Mouse (Mus musculus): ENCODE measurements around the gene Cldn10. TPM values are rescaled to one million over a fixed set of nuclear protein-coding genes. Genes with fewer than 3 reads are reported as not detected.

Cldn10 gene
- polyA plus RNA-seq, 1 experiment from 2014 or later, result 1.5 TPM

DNA sequence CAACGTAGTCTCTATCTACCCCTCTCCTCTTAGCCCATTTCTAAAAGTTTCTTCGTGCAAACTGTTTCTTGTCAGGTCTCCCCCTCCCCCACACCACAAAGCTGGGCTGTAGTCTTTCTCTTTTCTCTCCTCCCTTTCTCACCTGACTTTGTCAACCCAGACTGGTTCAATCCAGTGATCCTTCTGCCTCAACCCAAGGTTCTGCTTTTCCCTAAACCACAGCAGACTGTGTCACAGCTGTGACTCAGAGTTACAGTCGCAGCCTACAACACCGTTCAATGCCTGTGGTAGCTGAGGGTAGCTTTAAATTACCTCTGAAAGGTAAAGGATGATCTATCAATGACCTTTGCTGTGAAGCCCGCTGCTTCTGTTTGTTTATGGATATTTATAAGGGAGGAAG, 21.3 kb upstream of the Cldn10 start:
- Histone ChIP-seq H3K27ac (ENCODE audit: low read depth, low read length) (no peak overlapping the region), H3K9ac (ENCODE audit: low read depth, low read length) (no peak overlapping the region), H3K4me3 (ENCODE audit: low read depth, low read length) (no peak overlapping the region), H3K4me2 (replicated peaks; ENCODE audit: low read depth) (no peak overlapping the region), H3K4me1 (replicated peaks; ENCODE audit: control insufficient read depth, insufficient read depth, low read length) (no peaks in the 10 kb centered on the region), H3K27me3 (replicated peaks; ENCODE audit: control insufficient read depth, insufficient read depth, low read length) (no peaks in the 10 kb centered on the region), H3K36me3 (ENCODE audit: control insufficient read depth, insufficient read depth) (no peaks in the 10 kb centered on the region), H3K9me3 (ENCODE audit: control insufficient read depth) (no peaks in the 10 kb centered on the region)
- no peak for ATAC-seq
- TF ChIP-seq CTCF (IDR thresholded peaks at IDR 0.05; ENCODE audit: low read depth), result no peak
- WGBS, result 60% methylated on average over 5 of the region's 5 CpGs

DNA sequence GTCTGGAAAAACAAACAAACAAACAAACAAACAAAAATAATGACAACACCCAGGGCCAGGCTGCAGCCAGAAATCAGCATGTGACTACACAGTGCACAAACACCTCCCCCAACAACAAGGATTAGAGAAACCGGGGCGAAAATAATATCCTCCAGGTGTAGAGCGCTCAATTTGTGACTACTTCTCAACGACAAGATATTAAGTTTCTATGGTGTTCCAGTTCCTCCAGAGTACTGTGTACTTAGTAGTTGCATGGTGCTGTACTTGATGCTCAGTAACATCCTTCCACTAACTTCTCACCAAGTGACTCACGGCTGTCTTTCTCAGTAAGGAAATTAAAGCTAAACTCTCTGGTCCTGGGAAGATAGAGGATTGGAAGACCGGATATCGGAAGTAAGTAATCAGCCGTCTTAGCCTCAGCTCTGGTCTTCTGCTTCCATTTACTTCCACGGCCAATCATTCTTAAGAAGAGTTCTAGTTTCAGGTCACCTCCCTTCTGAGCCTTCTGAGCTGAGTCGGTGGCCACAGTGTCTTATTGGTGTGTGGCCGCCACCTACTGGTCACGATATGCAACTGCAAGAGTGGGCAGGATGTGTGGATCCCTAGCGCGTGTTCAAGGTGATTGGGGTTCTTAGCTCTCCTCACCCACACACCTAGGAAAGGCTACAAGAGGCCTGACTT, 19.9 kb upstream of the Cldn10 start:
- peak overlapping the region; percentile 10 for H3K4me2 ChIP-seq (replicated peaks; ENCODE audit: low read depth)
- peak; percentile 99 for TF ChIP-seq CTCF (IDR thresholded peaks at IDR 0.05; ENCODE audit: low read depth)

DNA sequence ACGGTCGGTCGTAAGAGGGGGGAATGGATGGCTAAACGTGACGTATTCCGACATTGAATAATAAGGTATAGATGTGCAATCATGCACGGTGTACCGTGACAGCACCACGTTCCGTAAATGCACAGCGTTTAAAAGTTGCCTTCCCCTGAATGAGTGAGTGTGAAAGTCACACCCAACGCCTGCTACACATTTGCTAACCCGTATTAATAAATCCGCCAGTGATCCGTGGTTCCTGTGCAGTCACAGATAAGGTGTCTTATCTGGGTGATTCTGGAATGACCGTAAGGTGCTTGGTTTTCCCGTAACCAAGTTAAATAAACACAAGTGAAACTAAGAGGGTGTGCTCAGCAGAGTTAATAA, 19.4 kb upstream of the Cldn10 start:
- ATAC-seq, result peak; percentile 24
- H3K36me3 ChIP-seq (ENCODE audit: control insufficient read depth, insufficient read depth), result no peaks in the 10 kb centered on the region
- WGBS, result 37% methylated on average over 17 of the region's 17 CpGs
- no peak overlapping the region for H3K9ac ChIP-seq (ENCODE audit: low read depth, low read length)
- H3K4me3 ChIP-seq (ENCODE audit: low read depth, low read length), result no peak overlapping the region
- no peak overlapping the region for H3K27ac ChIP-seq (ENCODE audit: low read depth, low read length)
- no peaks in the 10 kb centered on the region for H3K27me3 ChIP-seq (replicated peaks; ENCODE audit: control insufficient read depth, insufficient read depth, low read length)
- H3K9me3 ChIP-seq (ENCODE audit: control insufficient read depth), result no peaks in the 10 kb centered on the region
- no peak for TF ChIP-seq CTCF (IDR thresholded peaks at IDR 0.05; ENCODE audit: low read depth)
- no peaks in the 10 kb centered on the region for H3K4me1 ChIP-seq (replicated peaks; ENCODE audit: control insufficient read depth, insufficient read depth, low read length)
- H3K4me2 ChIP-seq (replicated peaks; ENCODE audit: low read depth), result peak overlapping the region; percentile 10

More for the DNA sequence above, 19.9 kb upstream of the Cldn10 start:
- H3K27ac ChIP-seq (ENCODE audit: low read depth, low read length), result no peak overlapping the region
- no peaks in the 10 kb centered on the region for H3K4me1 ChIP-seq (replicated peaks; ENCODE audit: control insufficient read depth, insufficient read depth, low read length)
- WGBS, result 32% methylated on average over 14 of the region's 14 CpGs
- no peaks in the 10 kb centered on the region for H3K27me3 ChIP-seq (replicated peaks; ENCODE audit: control insufficient read depth, insufficient read depth, low read length)
- H3K9me3 ChIP-seq (ENCODE audit: control insufficient read depth), result no peaks in the 10 kb centered on the region
- H3K4me3 ChIP-seq (ENCODE audit: low read depth, low read length), result no peak overlapping the region
- ATAC-seq, result peak; percentile 84
- H3K9ac ChIP-seq (ENCODE audit: low read depth, low read length), result no peak overlapping the region
- no peaks in the 10 kb centered on the region for H3K36me3 ChIP-seq (ENCODE audit: control insufficient read depth, insufficient read depth)

DNA sequence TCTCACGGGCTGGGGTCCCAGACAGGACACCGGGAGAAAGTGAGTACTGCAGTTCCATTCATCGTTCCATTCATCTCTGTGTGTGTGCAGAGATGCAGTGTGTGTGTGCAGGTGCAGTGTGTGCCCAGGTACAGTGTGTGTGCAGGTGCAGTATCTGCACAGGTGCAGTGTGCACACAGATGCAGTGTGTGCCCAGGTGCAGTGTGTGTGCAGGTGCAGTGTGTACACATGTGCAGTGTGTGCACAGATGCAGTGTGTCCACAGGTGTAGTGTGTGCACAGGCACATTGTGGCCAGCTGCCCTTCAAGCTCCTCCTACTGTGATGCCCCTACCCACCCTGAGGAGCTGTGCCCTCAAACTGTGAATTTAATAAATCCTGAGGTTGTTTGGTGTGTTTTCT, 14.0 kb upstream of the Cldn10 start:
- no peak for ATAC-seq
- Histone ChIP-seq H3K4me2 (replicated peaks; ENCODE audit: low read depth) (no peak overlapping the region), H3K36me3 (ENCODE audit: control insufficient read depth, insufficient read depth) (no peaks in the 10 kb centered on the region), H3K9ac (ENCODE audit: low read depth, low read length) (no peak overlapping the region), H3K9me3 (ENCODE audit: control insufficient read depth) (no peaks in the 10 kb centered on the region), H3K4me1 (replicated peaks; ENCODE audit: control insufficient read depth, insufficient read depth, low read length) (no peaks in the 10 kb centered on the region), H3K27ac (ENCODE audit: low read depth, low read length) (no peak overlapping the region), H3K27me3 (replicated peaks; ENCODE audit: control insufficient read depth, insufficient read depth, low read length) (no peaks in the 10 kb centered on the region), H3K4me3 (ENCODE audit: low read depth, low read length) (no peak overlapping the region)
- TF ChIP-seq CTCF (IDR thresholded peaks at IDR 0.05; ENCODE audit: low read depth), result no peak
- 89% methylated on average over 3 of the region's 3 CpGs for WGBS

DNA sequence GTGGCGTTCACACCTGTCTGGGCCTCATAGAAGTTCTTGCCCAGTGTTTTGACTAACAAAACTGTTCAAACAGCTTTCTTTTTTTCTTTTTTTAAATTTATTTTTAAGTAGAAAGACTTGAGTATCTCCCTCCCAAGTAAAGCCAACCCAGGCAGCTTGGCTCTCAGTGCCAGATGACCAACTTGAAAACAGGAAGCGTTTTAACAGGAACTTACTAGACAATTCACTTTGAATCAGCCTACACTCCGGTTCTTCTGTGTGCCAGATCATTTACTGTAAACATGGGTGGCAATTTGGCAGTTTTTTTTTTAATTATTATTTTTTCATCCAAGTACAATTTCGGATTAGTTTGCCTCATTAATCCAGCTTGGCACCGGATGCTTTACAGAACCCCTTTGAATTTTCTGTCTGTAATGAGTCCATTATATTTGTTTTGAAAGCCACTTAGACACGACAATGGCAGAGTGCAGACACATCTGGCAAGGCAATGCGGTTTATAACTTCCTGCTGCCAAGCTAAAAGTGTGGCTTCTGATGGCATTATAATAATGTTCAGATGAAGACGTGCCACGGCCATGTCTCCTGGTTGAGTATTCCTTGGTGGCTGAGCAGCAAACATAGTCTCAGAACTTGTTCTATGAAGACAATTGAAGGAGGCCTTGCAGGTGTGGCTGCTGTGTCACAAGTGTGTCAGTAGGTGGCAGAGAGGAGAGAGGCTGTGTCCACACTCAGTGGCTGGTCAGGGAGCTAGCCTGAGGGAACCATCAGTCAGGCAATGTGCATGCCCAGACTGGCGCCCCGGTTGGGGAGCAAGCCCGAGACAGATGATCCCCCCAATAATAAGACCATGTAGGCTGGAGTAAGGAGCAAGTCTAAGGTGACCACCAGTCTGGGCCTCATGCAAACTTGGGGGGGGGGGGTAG, 12.9 kb upstream of the Cldn10 start:
- Histone ChIP-seq H3K4me3 (ENCODE audit: low read depth, low read length) (no peak overlapping the region), H3K27me3 (replicated peaks; ENCODE audit: control insufficient read depth, insufficient read depth, low read length) (no peaks in the 10 kb centered on the region), H3K27ac (ENCODE audit: low read depth, low read length) (no peak overlapping the region), H3K4me1 (replicated peaks; ENCODE audit: control insufficient read depth, insufficient read depth, low read length) (no peaks in the 10 kb centered on the region), H3K4me2 (replicated peaks; ENCODE audit: low read depth) (no peak overlapping the region), H3K9ac (ENCODE audit: low read depth, low read length) (no peak overlapping the region), H3K36me3 (ENCODE audit: control insufficient read depth, insufficient read depth) (no peaks in the 10 kb centered on the region), H3K9me3 (ENCODE audit: control insufficient read depth) (no peaks in the 10 kb centered on the region)
- ATAC-seq, result 0 out of 2 replicates have a peak, but pooled peaks have one; percentile 8
- TF ChIP-seq CTCF (IDR thresholded peaks at IDR 0.05; ENCODE audit: low read depth), result peak; percentile 67
- 82% methylated on average over 12 of the region's 12 CpGs for WGBS

DNA sequence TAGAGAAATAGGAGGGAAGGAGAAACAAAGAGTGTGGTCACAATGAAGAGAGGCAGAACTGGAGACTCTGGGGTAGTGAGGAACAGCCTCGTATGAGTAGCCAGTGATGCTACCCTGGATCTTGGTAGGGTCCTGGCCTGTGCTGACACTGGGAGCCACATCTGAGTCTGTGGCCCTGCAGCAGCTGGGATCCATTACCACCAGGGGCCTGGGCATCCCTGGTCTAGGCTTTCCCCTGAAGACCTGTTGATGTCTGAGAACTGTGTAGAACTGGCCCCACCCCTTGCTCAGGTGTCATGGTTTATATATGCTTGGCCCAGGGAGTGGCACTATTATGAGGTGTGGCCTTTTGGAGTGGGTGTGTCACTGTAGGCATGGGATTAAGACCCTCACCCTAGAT, 12.2 kb upstream of the Cldn10 start:
- no peaks in the 10 kb centered on the region for H3K27me3 ChIP-seq (replicated peaks; ENCODE audit: control insufficient read depth, insufficient read depth, low read length)
- H3K4me1 ChIP-seq (replicated peaks; ENCODE audit: control insufficient read depth, insufficient read depth, low read length), result no peaks in the 10 kb centered on the region
- no peak for TF ChIP-seq CTCF (IDR thresholded peaks at IDR 0.05; ENCODE audit: low read depth)
- H3K4me2 ChIP-seq (replicated peaks; ENCODE audit: low read depth), result no peak overlapping the region
- no peak overlapping the region for H3K27ac ChIP-seq (ENCODE audit: low read depth, low read length)
- 0 out of 2 replicates have a peak, but pooled peaks have one; percentile 8 for ATAC-seq
- H3K4me3 ChIP-seq (ENCODE audit: low read depth, low read length), result no peak overlapping the region
- H3K9me3 ChIP-seq (ENCODE audit: control insufficient read depth), result no peaks in the 10 kb centered on the region
- H3K36me3 ChIP-seq (ENCODE audit: control insufficient read depth, insufficient read depth), result no peaks in the 10 kb centered on the region
- H3K9ac ChIP-seq (ENCODE audit: low read depth, low read length), result no peak overlapping the region
- WGBS, result 81% methylated on average over 1 of the region's 1 CpGs
